ENCODE assay signal across 30 mouse cellular contexts in the genomic region with DNA sequence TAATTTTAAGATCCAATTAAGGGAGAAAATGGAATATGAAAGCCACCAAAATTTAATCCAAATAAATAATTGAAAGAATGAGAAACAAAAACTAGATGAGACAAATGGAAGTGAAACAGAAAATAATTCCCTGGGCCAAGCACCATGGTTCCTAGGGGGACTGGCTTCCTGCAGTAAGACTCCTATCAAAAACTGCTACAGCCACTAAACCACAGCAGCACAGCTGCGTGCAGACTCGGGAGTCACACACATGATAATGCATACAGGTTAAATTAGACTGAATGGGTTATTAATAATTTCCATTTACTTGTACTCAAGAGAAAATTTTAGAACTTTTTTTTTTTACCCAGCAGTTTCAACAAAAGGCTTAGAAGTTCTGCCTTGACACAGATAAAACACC.
"Had no signal": no experiment of that assay in that cellular context is flagged by ENCODE, and none has a peak within 500 bp of the region (broad histone marks: within the 10 kb centered on the region; RNA-seq: fewer than 3 reads in every experiment).

No protein-coding gene starts in this region.

- H3K4me2 ChIP-seq: limb, embryonic 12.5 days; limb, embryonic 13.5 days; limb, embryonic 15.5 days; liver, embryonic 11.5 days; liver, embryonic 12.5 days; liver, embryonic 13.5 days; liver, embryonic 15.5 days; lung, embryonic 14.5 days; lung, embryonic 15.5 days; midbrain, embryonic 12.5 days; midbrain, embryonic 13.5 days; midbrain, embryonic 15.5 days had no signal

- H3K4me3 ChIP-seq: left cerebral cortex, adult 2 months; limb, embryonic 10.5 days; limb, embryonic 12.5 days; limb, embryonic 13.5 days; limb, embryonic 15.5 days; liver, embryonic 12.5 days; liver, embryonic 13.5 days; liver, embryonic 15.5 days; lung, embryonic 15.5 days; megakaryocyte, embryonic 14.5 days; midbrain, embryonic 10.5 days; midbrain, embryonic 12.5 days; midbrain, embryonic 13.5 days; midbrain, embryonic 15.5 days; myocyte had no signal

- H3K9me3 ChIP-seq: limb, embryonic 10.5 days; limb, embryonic 12.5 days; limb, embryonic 13.5 days; limb, embryonic 15.5 days; liver, embryonic 12.5 days; liver, embryonic 13.5 days; liver, embryonic 15.5 days; lung, embryonic 15.5 days; midbrain, embryonic 10.5 days; midbrain, embryonic 12.5 days; midbrain, embryonic 13.5 days; midbrain, embryonic 15.5 days had no signal

- H3K27me3 ChIP-seq: limb, embryonic 12.5 days; limb, embryonic 13.5 days; limb, embryonic 15.5 days; liver, embryonic 12.5 days; liver, embryonic 13.5 days; liver, embryonic 15.5 days; lung, embryonic 15.5 days; megakaryocyte, embryonic 14.5 days; midbrain, embryonic 12.5 days; midbrain, embryonic 13.5 days; midbrain, embryonic 15.5 days had no signal

- ATAC-seq: liver, embryonic 12.5 days; liver, postnatal 0 days; lung, postnatal 0 days; midbrain, embryonic 13.5 days; midbrain, embryonic 15.5 days; midbrain, embryonic 16.5 days had no signal

- H3K4me1 ChIP-seq: limb, embryonic 10.5 days; limb, embryonic 12.5 days; limb, embryonic 13.5 days; limb, embryonic 15.5 days; liver, embryonic 12.5 days; liver, embryonic 15.5 days; lung, embryonic 15.5 days; midbrain, embryonic 10.5 days; midbrain, embryonic 12.5 days; midbrain, embryonic 13.5 days; midbrain, embryonic 15.5 days had no signal

- H3K36me3 ChIP-seq: limb, embryonic 10.5 days; limb, embryonic 12.5 days; limb, embryonic 13.5 days; limb, embryonic 15.5 days; liver, embryonic 12.5 days; liver, embryonic 13.5 days; liver, embryonic 15.5 days; lung, embryonic 15.5 days; midbrain, embryonic 10.5 days; midbrain, embryonic 12.5 days; midbrain, embryonic 13.5 days; midbrain, embryonic 15.5 days had no signal

- H3K27ac ChIP-seq: left cerebral cortex, adult 2 months; limb, embryonic 10.5 days; limb, embryonic 12.5 days; limb, embryonic 13.5 days; limb, embryonic 15.5 days; liver, embryonic 12.5 days; liver, embryonic 13.5 days; liver, embryonic 14.5 days; liver, embryonic 15.5 days; lung, embryonic 15.5 days; macrophage; midbrain, embryonic 10.5 days; midbrain, embryonic 12.5 days; midbrain, embryonic 13.5 days; midbrain, embryonic 15.5 days had no signal

- DNase-seq: left cerebral cortex, postnatal 4 days; liver; liver, embryonic 13.5 days; liver, postnatal 0 days; lung, adult 18-20 months; lung, adult 2 months; lung, embryonic 14.5 days; lung, postnatal 10 days; lung, postnatal 14 days; lung, postnatal 36 days; lung, postnatal 4 days had no signal

- H3K9ac ChIP-seq: limb, embryonic 12.5 days; limb, embryonic 13.5 days; limb, embryonic 15.5 days; liver, embryonic 12.5 days; liver, embryonic 13.5 days; liver, embryonic 14.5 days; liver, embryonic 15.5 days; liver, postnatal 0 days; lung, embryonic 14.5 days; lung, embryonic 15.5 days; midbrain, embryonic 12.5 days; midbrain, embryonic 13.5 days; midbrain, embryonic 15.5 days had no signal
